Mouse (Mus musculus) forebrain, embryonic 16.5 days (tissue): Measurements from ENCODE around the gene Aspscr1. TPM values are rescaled to one million over a fixed set of nuclear protein-coding genes. Genes with fewer than 3 reads are reported as not detected.
A peak's percentile ranks its signal among the peaks of the same experiment; 100 is the strongest.

ENCODE experiments used
- ATAC-seq: fragments of 200-750 bp; cut with Nextera tagmentation; 2 replicates; pipeline ENCODE4 v1.8.0; 2017; ENCODE audit warnings: mild to moderate bottlenecking, moderate library complexity
- H3K27ac ChIP-seq: fragments of 300-500 bp; sonication (generic); 2 replicates; pipeline ENCODE4 v1.5.1; 2014; ENCODE audit warnings: low read length, control low read depth
- H3K27me3 ChIP-seq: fragments of 300-500 bp; sonication (generic); replicated peaks from 2 replicates; pipeline ENCODE4 v1.6.1; 2014; ENCODE audit warnings: low read length; ENCODE audit not compliant: control insufficient read depth, insufficient read depth
- H3K36me3 ChIP-seq: fragments of 300-500 bp; sonication (generic); 2 replicates; pipeline ENCODE4 v1.6.1; 2014; ENCODE audit not compliant: control insufficient read depth, insufficient read depth
- H3K4me1 ChIP-seq: fragments of 300-500 bp; sonication (generic); replicated peaks from 2 replicates; pipeline ENCODE4 v1.6.1; 2014; ENCODE audit warnings: low read length; ENCODE audit not compliant: control insufficient read depth, insufficient read depth
- H3K4me2 ChIP-seq: fragments of 300-500 bp; sonication (generic); 2 replicates; pipeline ENCODE4 v1.6.1; 2014; ENCODE audit warnings: mild to moderate bottlenecking, low read length, control low read depth
- H3K4me3 ChIP-seq: fragments of 300-500 bp; sonication (generic); replicated peaks from 2 replicates; pipeline ENCODE4 v1.5.1; 2014; ENCODE audit warnings: mild to moderate bottlenecking, low read length, control low read depth
- H3K9ac ChIP-seq: fragments of 300-500 bp; sonication (generic); replicated peaks from 2 replicates; pipeline ENCODE4 v1.6.1; 2014; ENCODE audit warnings: low read depth, low read length, control low read depth
- H3K9me3 ChIP-seq: fragments of 300-500 bp; sonication (generic); 2 replicates; pipeline ENCODE4 v1.6.1; 2016; ENCODE audit warnings: low read length; ENCODE audit not compliant: control insufficient read depth
- WGBS: fragments of 180-500 bp; shearing (Covaris S2); extraction: QIAGEN DNeasy Blood & Tissue Kit; methylation state at CpG from one replicate; pipeline ENCODE4 v1.1.7; 2014; 5-methylcytosine and 5-hydroxymethylcytosine counted together
- polyA plus RNA-seq: library from polyadenylated mRNA; unstranded; fragments of >200 nt; fragmentation: Nextera tagmentation; extraction: Ambion mirVana; gene quantifications from 2 replicates; pipeline ENCODE4 v1.2.1, GENCODE M21; 2015

Aspscr1 gene
- polyA plus RNA-seq, 1 experiment from 2014 or later = 158 TPM

DNA sequence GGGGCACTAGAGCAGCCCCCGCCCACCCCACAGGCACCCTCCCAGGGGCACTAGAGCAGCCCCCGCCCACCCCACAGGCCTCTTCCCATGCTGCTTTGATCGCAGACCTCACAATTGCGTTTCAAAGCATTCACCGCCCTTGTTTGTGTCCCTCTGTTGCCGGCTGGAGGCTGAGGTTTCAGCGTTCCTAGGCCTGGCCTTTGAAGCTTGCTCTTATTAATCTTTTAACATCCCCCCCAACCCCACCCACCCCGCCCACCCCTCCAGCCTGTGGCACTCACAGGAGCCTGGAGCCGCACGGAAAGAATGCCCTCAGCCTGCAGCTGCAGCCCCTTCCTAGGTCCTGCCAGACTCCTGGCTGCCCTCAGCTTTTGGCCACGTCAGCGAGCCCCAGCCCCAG, 34.5 kb downstream of the Aspscr1 start:
- H3K9ac ChIP-seq = no peak overlapping the region
- H3K4me2 ChIP-seq = no peak overlapping the region
- peaks cover 7% of the 10 kb centered on the region for H3K36me3 ChIP-seq
- 5% methylated on average over 11 of the region's 12 CpGs for WGBS
- no peak overlapping the region for H3K4me3 ChIP-seq
- ATAC-seq = no peak
- H3K9me3 ChIP-seq = no peaks in the 10 kb centered on the region
- no peaks in the 10 kb centered on the region for H3K27me3 ChIP-seq
- H3K27ac ChIP-seq = no peak overlapping the region
- peaks cover 14% of the 10 kb centered on the region for H3K4me1 ChIP-seq

DNA sequence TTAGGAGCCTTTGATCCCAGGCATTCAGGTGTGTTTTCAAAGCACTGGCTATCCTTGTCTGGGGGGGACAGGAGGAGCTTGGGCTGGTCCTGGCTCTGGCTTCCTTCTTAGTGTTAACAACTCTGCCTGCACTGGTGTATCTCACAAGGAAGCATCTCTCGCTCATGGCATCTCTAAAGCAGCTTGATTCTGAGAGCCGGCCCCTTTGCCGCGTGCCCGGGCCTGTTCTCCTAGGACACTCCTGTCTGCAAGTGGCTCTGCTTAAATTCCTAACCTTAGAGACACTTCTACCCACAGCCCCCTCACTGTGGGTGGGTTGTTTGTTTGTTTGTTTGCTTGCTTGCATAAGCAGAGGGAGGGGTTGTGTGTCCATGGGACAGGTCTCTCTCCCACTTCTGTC, 35.2 kb downstream of the Aspscr1 start:
- no peak overlapping the region for H3K4me2 ChIP-seq
- no peak overlapping the region for H3K9ac ChIP-seq
- H3K4me1 ChIP-seq = peaks cover 21% of the 10 kb centered on the region
- ATAC-seq = no peak
- no peaks in the 10 kb centered on the region for H3K27me3 ChIP-seq
- 49% methylated on average over 5 of the region's 5 CpGs for WGBS
- H3K27ac ChIP-seq = no peak overlapping the region
- no peaks in the 10 kb centered on the region for H3K9me3 ChIP-seq
- H3K36me3 ChIP-seq = peaks cover 7% of the 10 kb centered on the region
- H3K4me3 ChIP-seq = no peak overlapping the region

DNA sequence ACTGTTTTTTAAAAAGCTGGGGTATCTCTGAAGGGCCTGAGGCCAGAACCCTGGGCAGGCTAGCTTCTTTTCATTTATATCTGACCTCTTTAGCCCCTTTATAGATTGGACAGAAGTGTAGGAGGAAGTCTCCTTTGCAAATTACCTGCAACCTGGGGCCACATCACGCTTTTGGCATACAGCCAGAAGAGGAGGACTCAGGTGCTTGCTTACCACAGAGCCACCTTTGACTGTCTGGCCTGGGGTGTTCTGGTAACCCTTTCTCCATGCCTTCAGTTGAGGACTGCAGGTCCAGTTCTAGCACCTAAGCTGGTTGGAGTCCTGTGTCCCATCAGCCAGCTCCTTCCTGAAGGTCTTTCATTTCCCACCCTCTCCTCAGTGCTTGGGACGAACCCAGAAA, 36.8 kb downstream of the Aspscr1 start:
- Histone ChIP-seq H3K4me1 (peaks cover 23% of the 10 kb centered on the region), H3K27ac (no peak overlapping the region), H3K36me3 (peaks cover 7% of the 10 kb centered on the region), H3K4me3 (no peak overlapping the region), H3K4me2 (no peak overlapping the region), H3K27me3 (no peaks in the 10 kb centered on the region), H3K9ac (no peak overlapping the region), H3K9me3 (no peaks in the 10 kb centered on the region)
- no peak for ATAC-seq
- 77% methylated on average over 2 of the region's 2 CpGs for WGBS

DNA sequence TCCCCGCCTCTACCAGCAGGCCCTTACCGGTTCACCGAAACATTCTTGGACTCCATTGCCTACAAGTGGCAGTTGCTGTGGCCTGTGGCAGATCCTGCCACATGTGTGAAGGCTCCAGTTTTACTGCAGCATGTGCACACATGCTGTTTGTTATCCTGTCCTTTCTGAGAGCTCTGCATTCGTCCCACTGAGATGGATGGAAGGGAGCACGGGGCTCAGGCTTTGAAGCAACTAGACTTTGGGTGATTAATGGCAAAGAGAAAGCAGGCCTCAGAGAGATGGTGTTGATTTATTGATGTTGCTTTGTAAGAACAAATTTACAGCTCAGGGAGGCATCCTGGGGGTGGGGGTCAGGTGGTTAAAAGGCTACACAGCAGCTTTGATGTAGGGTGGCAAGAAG, 37.9 kb downstream of the Aspscr1 start:
- ATAC-seq = no peak
- Histone ChIP-seq H3K27ac (no peak overlapping the region), H3K4me1 (peaks cover 25% of the 10 kb centered on the region), H3K36me3 (peaks cover 7% of the 10 kb centered on the region), H3K4me2 (no peak overlapping the region), H3K9ac (no peak overlapping the region), H3K27me3 (no peaks in the 10 kb centered on the region), H3K4me3 (no peak overlapping the region), H3K9me3 (no peaks in the 10 kb centered on the region)
- WGBS = 91% methylated on average over 5 of the region's 5 CpGs

DNA sequence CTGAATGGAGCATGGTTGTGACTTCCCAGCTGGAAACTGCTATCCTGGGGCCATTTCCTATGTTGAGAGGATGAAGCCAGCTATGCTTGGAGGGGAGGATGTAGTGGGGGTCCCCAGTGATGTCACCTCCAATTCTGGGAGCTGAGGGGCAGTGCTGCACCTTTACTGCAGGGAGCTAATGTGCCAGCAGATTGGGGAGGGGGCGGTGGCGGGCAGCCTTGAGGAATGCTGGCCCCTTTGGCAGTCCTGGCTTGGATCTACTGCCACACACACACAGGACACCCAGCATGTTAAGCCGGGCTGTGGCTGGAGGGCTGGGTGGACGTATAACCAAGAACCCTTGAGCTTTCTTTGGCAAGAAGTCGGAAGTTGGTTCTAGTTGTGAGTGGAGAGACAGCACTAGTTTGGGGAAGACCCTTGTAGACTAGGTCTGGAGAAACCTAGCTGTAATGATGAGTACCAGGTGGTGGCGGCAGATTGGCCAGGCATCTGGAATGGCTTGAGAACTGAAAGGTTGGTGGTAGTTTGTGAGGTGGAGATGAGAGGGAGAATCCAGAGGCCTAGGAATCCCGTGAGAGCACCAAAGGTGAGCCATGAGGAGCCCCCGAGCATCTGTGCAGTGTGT, 39.3 kb downstream of the Aspscr1 start:
- H3K9ac ChIP-seq = no peak overlapping the region
- no peak overlapping the region for H3K27ac ChIP-seq
- peaks cover 7% of the 10 kb centered on the region for H3K36me3 ChIP-seq
- 68% methylated on average over 8 of the region's 8 CpGs for WGBS
- H3K27me3 ChIP-seq = no peaks in the 10 kb centered on the region
- H3K4me2 ChIP-seq = peak overlapping the region; percentile 100
- no peak for ATAC-seq
- H3K9me3 ChIP-seq = no peaks in the 10 kb centered on the region
- no peak overlapping the region for H3K4me3 ChIP-seq
- peaks cover 20% of the 10 kb centered on the region for H3K4me1 ChIP-seq

DNA sequence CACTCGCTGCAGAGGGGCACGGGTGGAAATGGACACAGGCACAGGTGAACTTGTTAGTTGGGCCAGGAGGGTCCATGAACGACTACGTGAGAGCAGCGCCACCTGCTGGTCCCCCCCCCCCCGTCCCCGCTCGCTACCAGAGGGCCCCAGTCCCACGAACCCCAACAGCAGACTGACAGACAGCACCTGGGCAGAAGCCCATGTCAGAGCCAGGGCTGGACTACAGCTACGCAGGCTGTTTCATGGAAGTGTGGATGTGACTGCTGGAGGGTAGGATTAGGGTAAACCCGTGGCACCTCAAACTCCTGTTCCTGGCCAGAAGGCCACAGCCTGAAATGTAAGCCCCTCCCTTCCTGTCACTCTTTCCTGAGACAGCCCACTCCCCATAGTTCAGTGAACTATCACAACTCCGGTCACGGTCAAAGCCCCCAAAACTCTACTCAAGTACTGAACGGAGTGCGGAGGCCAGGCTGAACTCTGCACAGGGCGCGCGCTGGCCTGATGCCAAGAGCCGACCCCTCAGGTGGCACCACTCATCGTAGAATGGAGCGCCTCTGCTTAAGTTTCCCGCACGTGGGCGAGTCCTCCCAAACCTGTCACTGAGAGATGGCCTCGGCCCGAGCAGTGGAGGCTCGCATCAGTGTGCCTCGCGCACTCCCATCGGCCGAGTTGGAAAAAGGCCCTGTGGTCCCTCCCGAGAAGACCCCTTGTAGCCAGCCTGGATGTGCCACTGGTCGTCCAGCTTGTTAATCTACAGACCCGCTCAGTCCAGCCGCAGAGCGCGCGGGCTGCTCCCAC, 40.2 kb downstream of the Aspscr1 start:
- Histone ChIP-seq H3K9me3 (no peaks in the 10 kb centered on the region), H3K4me2 (peak overlapping the region; percentile 100), H3K27me3 (no peaks in the 10 kb centered on the region), H3K9ac (peak overlapping the region; percentile 70), H3K4me3 (peak overlapping the region; percentile 78), H3K4me1 (peaks cover 20% of the 10 kb centered on the region), H3K27ac (peak overlapping the region; percentile 74), H3K36me3 (peaks cover 7% of the 10 kb centered on the region)
- WGBS = under 1% methylated on average over 38 of the region's 38 CpGs
- ATAC-seq = no peak; the same call in 1 of the 2 replicates

DNA sequence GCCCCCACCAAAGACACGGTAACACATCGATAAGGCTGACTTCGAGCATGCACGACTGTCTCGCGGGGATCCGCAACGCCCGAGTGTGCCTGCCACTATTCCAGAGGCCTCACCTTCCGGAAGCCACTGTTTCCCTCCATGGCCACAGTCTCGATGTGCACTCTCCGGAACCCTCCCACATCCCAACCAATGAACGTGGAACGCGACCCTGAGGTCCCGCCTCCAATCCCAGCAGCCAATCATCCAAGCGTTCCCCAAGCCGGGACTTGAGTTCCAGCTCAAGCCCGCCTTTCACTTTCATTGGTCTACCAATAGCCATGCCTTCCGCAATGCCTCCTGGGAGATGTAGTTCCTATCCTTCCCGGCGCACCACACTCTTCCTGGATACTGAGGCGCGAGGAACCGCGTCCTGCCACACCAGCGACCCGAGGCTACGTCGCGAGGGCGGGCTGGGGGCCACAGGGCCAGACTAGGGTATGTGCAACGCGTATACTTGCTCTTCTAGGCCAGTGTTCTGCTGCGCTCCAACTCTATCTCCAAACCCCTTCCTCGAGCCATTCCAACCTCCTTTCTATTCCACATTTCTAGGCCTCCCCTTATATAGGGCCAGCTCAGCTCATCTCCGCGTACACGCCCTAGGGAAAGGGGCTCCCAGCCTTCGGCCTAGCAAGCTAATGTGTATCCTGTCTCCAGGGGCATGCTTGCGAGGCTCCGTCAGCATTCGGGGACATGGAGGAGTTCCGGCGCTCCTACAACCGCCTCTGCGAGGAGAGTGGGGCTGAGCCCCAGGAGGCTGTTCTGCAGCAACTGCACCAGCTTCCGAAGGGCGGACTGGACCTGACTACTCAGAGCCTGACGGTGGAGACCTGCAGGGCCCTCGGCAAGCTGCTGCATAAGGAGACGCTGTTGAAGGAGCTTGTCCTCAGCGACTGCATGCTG, 41.1 kb downstream of the Aspscr1 start, which contains the start of the genes Cenpx and Lrrc45:
Cenpx (minus strand) TSS at position 159 of the 939 bp plus-strand sequence.
Lrrc45 (plus strand) TSS at position 346 of the 939 bp plus-strand sequence.
- Histone ChIP-seq H3K9ac (peak within 1 kb of the TSS; percentile 71), H3K36me3 (peaks cover 10% of the 10 kb centered on the region), H3K9me3 (no peaks in the 10 kb centered on the region), H3K4me3 (peak within 1 kb of the TSS; percentile 78), H3K27ac (peak within 1 kb of the TSS; percentile 74), H3K4me1 (peaks cover 20% of the 10 kb centered on the region), H3K27me3 (no peaks in the 10 kb centered on the region), H3K4me2 (peak within 1 kb of the TSS; percentile 100)
- ATAC-seq = peak; percentile 98
- WGBS = 2% methylated on average over 53 of the region's 53 CpGs

DNA sequence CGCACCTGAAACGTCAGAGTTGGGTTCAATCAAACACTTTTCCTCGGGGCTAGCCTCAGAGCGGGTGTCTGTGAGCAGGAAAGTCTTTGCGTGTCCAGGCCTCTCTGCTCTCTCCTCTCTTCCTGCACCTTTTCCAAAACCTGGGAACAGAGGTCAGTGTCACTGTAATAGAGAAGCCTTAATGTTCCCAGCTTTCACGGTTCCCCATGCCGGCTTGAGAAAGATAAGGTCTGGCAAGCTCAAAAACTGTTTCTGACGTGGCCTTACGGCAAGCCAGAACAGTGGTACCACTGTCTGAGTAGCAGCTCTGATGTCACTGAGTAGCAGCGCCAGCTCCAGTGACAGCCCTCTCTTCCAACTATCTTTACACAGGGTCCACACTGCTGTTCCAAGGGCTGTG, 41.8 kb downstream of the Aspscr1 start:
- Histone ChIP-seq H3K9me3 (no peaks in the 10 kb centered on the region), H3K27me3 (no peaks in the 10 kb centered on the region), H3K27ac (no peak overlapping the region), H3K4me2 (peak overlapping the region; percentile 87), H3K4me1 (peaks cover 20% of the 10 kb centered on the region), H3K9ac (peak overlapping the region; percentile 71), H3K36me3 (peaks cover 8% of the 10 kb centered on the region), H3K4me3 (peak overlapping the region; percentile 78)
- WGBS = 53% methylated on average over 10 of the region's 10 CpGs
- no peak for ATAC-seq

DNA sequence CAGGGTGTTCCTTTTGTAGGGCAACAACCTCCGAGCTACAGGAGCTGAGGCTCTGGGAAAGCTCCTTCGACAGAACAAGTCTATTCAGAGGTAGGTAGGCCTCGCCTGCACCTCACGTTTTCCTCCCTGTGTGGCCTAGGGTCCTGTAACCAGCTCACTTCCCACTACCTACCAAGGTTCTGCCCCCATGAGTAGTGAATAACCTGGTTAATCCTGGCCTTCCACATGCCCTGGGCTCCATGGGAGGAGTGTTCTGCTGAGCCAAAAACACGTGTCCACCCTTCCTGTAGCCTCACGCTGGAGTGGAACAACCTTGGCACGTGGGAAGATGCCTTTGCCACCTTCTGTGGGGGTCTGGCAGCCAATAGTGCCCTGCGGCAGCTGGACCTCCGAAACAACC, 42.4 kb downstream of the Aspscr1 start:
- no peak for ATAC-seq
- peaks cover 8% of the 10 kb centered on the region for H3K36me3 ChIP-seq
- no peak overlapping the region for H3K4me3 ChIP-seq
- no peaks in the 10 kb centered on the region for H3K27me3 ChIP-seq
- H3K9ac ChIP-seq = no peak overlapping the region
- H3K27ac ChIP-seq = no peak overlapping the region
- peaks cover 20% of the 10 kb centered on the region for H3K4me1 ChIP-seq
- H3K4me2 ChIP-seq = no peak overlapping the region
- 89% methylated on average over 9 of the region's 9 CpGs for WGBS
- H3K9me3 ChIP-seq = no peaks in the 10 kb centered on the region
